Mouse (Mus musculus): ENCODE data around the gene Zbtb8a. TPM values are rescaled to one million over a fixed set of nuclear protein-coding genes. Genes with fewer than 3 reads are reported as not detected.

Gene Zbtb8a
- polyA plus RNA-seq, 1 experiment: 8.9 TPM

- Histone ChIP-seq H3K27ac (ENCODE audit: insufficient read depth, low read length) (no peak overlapping the region), H3K4me3 (ENCODE audit: insufficient read depth, low read length) (no peak overlapping the region), H3K4me1 (ENCODE audit: control insufficient read depth, insufficient read depth, low read length) (no peaks in the 10 kb centered on the region)
- TF ChIP-seq POLR2A (IDR thresholded peaks at IDR 0.05; ENCODE audit: extremely low read depth, insufficient read depth, low read length) (no peak), CTCF (IDR thresholded peaks at IDR 0.05; ENCODE audit: extremely low read depth, insufficient read depth, low read length) (no peak)
Observed at GRCm38 (mm10) chr4:129394089-129394870, 16.4 kb upstream of the Zbtb8a start.

GRCm38 (mm10) chr4:129390936-129391557 lies 13.1 kb upstream of the Zbtb8a start:
- TF ChIP-seq CTCF (IDR thresholded peaks at IDR 0.05; ENCODE audit: extremely low read depth, insufficient read depth, low read length) (no peak), POLR2A (IDR thresholded peaks at IDR 0.05; ENCODE audit: extremely low read depth, insufficient read depth, low read length) (no peak)
- Histone ChIP-seq H3K4me3 (ENCODE audit: insufficient read depth, low read length) (no peak overlapping the region), H3K27ac (ENCODE audit: insufficient read depth, low read length) (no peak overlapping the region), H3K4me1 (ENCODE audit: control insufficient read depth, insufficient read depth, low read length) (no peaks in the 10 kb centered on the region)

GRCm38 (mm10) chr4:129390216-129390743 lies 12.4 kb upstream of the Zbtb8a start:
- Histone ChIP-seq H3K4me3 (ENCODE audit: insufficient read depth, low read length) (no peak overlapping the region), H3K27ac (ENCODE audit: insufficient read depth, low read length) (no peak overlapping the region), H3K4me1 (ENCODE audit: control insufficient read depth, insufficient read depth, low read length) (no peaks in the 10 kb centered on the region)
- TF ChIP-seq POLR2A (IDR thresholded peaks at IDR 0.05; ENCODE audit: extremely low read depth, insufficient read depth, low read length): no peak
- no peak for TF ChIP-seq CTCF (IDR thresholded peaks at IDR 0.05; ENCODE audit: extremely low read depth, insufficient read depth, low read length)

GRCm38 (mm10) chr4:129388404-129388803 lies 10.5 kb upstream of the Zbtb8a start:
- Histone ChIP-seq H3K27ac (ENCODE audit: insufficient read depth, low read length) (no peak overlapping the region), H3K4me3 (ENCODE audit: insufficient read depth, low read length) (no peak overlapping the region), H3K4me1 (ENCODE audit: control insufficient read depth, insufficient read depth, low read length) (no peaks in the 10 kb centered on the region)
- TF ChIP-seq CTCF (IDR thresholded peaks at IDR 0.05; ENCODE audit: extremely low read depth, insufficient read depth, low read length) (no peak), POLR2A (IDR thresholded peaks at IDR 0.05; ENCODE audit: extremely low read depth, insufficient read depth, low read length) (no peak)

- Histone ChIP-seq H3K27ac (ENCODE audit: insufficient read depth, low read length) (no peak overlapping the region), H3K4me1 (ENCODE audit: control insufficient read depth, insufficient read depth, low read length) (no peaks in the 10 kb centered on the region), H3K4me3 (ENCODE audit: insufficient read depth, low read length) (no peak overlapping the region)
- TF ChIP-seq CTCF (IDR thresholded peaks at IDR 0.05; ENCODE audit: extremely low read depth, insufficient read depth, low read length): no peak
- TF ChIP-seq POLR2A (IDR thresholded peaks at IDR 0.05; ENCODE audit: extremely low read depth, insufficient read depth, low read length): no peak
Observed at GRCm38 (mm10) chr4:129386989-129387388, 9.1 kb upstream of the Zbtb8a start.

- Histone ChIP-seq H3K4me1 (ENCODE audit: control insufficient read depth, insufficient read depth, low read length) (no peaks in the 10 kb centered on the region), H3K4me3 (ENCODE audit: insufficient read depth, low read length) (no peak overlapping the region), H3K27ac (ENCODE audit: insufficient read depth, low read length) (no peak overlapping the region)
- TF ChIP-seq CTCF (IDR thresholded peaks at IDR 0.05; ENCODE audit: extremely low read depth, insufficient read depth, low read length): no peak
- no peak for TF ChIP-seq POLR2A (IDR thresholded peaks at IDR 0.05; ENCODE audit: extremely low read depth, insufficient read depth, low read length)
Observed at GRCm38 (mm10) chr4:129386269-129386946, 8.5 kb upstream of the Zbtb8a start.

DNA sequence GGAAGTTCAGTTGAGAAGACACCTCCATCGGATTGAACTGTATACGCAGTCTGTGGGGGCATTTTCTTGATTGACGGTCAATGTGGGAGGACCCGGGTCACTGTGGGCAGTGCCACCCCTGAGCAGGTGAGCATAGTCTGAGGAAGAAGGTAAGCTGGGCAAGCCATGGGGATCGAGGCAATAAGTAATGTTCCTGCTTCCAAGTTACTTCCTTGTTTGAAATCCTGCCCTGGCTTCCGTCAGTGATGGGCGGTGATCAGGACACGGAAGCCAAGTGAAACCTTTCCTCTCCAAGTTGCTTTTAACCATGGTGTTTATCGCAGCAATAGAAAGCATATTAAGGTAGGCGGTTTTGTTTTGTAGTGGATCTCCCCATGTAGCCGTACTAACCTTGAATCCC lies 7.8 kb upstream of the Zbtb8a start:
- Histone ChIP-seq H3K4me1 (ENCODE audit: control insufficient read depth, insufficient read depth, low read length) (no peaks in the 10 kb centered on the region), H3K4me3 (ENCODE audit: insufficient read depth, low read length) (no peak overlapping the region), H3K27ac (ENCODE audit: insufficient read depth, low read length) (no peak overlapping the region)
- no peak for TF ChIP-seq CTCF (IDR thresholded peaks at IDR 0.05; ENCODE audit: extremely low read depth, insufficient read depth, low read length)
- TF ChIP-seq POLR2A (IDR thresholded peaks at IDR 0.05; ENCODE audit: extremely low read depth, insufficient read depth, low read length): no peak

DNA sequence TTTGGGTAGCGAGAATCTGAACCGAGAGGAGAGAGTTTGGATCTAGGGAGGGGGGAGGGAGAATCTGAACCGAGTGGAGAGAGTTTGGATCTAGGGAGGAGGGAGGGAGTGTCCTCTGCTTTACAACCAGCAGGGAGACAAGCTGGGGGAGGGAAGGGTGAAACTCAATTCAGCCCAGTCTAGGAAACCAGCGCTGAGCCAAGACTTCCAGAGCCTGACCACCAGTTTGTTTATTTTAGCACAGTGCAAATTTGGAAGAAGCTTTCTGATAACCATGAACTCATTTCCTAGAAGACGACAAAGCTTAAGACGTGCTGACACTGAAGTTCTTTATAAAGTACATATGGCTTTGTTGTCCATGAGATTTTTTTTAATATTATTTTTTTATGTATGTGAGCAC lies 6.5 kb upstream of the Zbtb8a start:
- Histone ChIP-seq H3K4me1 (ENCODE audit: control insufficient read depth, insufficient read depth, low read length) (no peaks in the 10 kb centered on the region), H3K27ac (ENCODE audit: insufficient read depth, low read length) (no peak overlapping the region), H3K4me3 (ENCODE audit: insufficient read depth, low read length) (no peak overlapping the region)
- TF ChIP-seq CTCF (IDR thresholded peaks at IDR 0.05; ENCODE audit: extremely low read depth, insufficient read depth, low read length) (no peak), POLR2A (IDR thresholded peaks at IDR 0.05; ENCODE audit: extremely low read depth, insufficient read depth, low read length) (no peak)

- Histone ChIP-seq H3K27ac (ENCODE audit: insufficient read depth, low read length) (no peak overlapping the region), H3K4me1 (ENCODE audit: control insufficient read depth, insufficient read depth, low read length) (no peaks in the 10 kb centered on the region), H3K4me3 (ENCODE audit: insufficient read depth, low read length) (no peak overlapping the region)
- TF ChIP-seq POLR2A (IDR thresholded peaks at IDR 0.05; ENCODE audit: extremely low read depth, insufficient read depth, low read length) (no peak), CTCF (IDR thresholded peaks at IDR 0.05; ENCODE audit: extremely low read depth, insufficient read depth, low read length) (no peak)
Observed at GRCm38 (mm10) chr4:129383586-129383985, 5.7 kb upstream of the Zbtb8a start.
